Mouse (Mus musculus) liver, adult 2 months (tissue): ENCODE measurements around the gene Mtcl1.

ENCODE experiments used
- CTCF ChIP-seq: fragments of 200-500 bp; IDR thresholded peaks from 2 replicates; pipeline ENCODE4 v1.5.1; 2011; ENCODE audit warnings: low read depth, low read length, control low read depth
- POLR2A ChIP-seq: fragments of 200-500 bp; IDR thresholded peaks from 2 replicates; pipeline ENCODE4 v1.6.1; 2011; ENCODE audit warnings: low read length, control low read depth; ENCODE audit not compliant: insufficient read depth; ENCODE audit errors: extremely low read depth

DNA sequence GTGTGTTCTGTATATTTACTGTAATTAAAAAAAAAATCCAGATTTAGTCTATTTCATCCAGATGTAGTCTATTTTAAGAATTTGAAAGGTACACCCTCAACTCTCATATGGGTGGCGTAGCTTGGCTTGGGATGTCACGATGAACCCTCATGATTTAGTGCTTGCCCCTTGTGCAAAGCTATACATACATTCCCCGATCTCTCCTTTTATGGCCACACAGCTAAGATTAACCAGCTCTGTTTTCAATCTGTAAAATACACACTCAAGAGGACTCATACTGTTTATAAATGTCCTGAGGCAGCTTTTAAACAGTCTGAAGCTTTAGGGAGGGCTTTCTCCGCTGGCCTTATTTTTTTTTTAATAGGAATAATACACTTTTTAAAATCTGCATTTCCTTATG is 49.8 kb downstream of the Mtcl1 start:
- TF ChIP-seq POLR2A = no peak
- TF ChIP-seq CTCF = no peak
